ENCODE assay signal across 19 mouse cellular contexts in genomic region chr15:62191641-62192040, GRCm38 (mm10).
"Had no signal": no experiment of that assay in that cellular context is flagged by ENCODE, and none has a peak within 500 bp of the region (broad histone marks: within the 10 kb centered on the region; RNA-seq: fewer than 3 reads in every experiment).

No protein-coding gene starts in this region.

- H3K27ac ChIP-seq: limb, embryonic 10.5 days; limb, embryonic 13.5 days; macrophage; midbrain, embryonic 12.5 days; midbrain, embryonic 15.5 days; neural tube, embryonic 12.5 days; neural tube, embryonic 15.5 days; stomach, embryonic 15.5 days had no signal

- H3K36me3 ChIP-seq: limb, embryonic 10.5 days; limb, embryonic 13.5 days; midbrain, embryonic 12.5 days; midbrain, embryonic 15.5 days; neural tube, embryonic 12.5 days; neural tube, embryonic 15.5 days; stomach, embryonic 15.5 days had no signal

- DNase-seq: kidney, adult 18-20 months; kidney, adult 9 months; kidney, postnatal 14 days; kidney, postnatal 4 days; lung, embryonic 14.5 days; right cerebral cortex, postnatal 4 days; spleen, adult 18-20 months; thymus, postnatal 25 days had no signal

- H3K27me3 ChIP-seq: limb, embryonic 13.5 days; midbrain, embryonic 12.5 days; midbrain, embryonic 15.5 days; neural tube, embryonic 12.5 days; neural tube, embryonic 15.5 days; stomach, embryonic 15.5 days had no signal

- H3K4me2 ChIP-seq: limb, embryonic 13.5 days; lung, embryonic 14.5 days; midbrain, embryonic 12.5 days; midbrain, embryonic 15.5 days; neural tube, embryonic 12.5 days; neural tube, embryonic 15.5 days; stomach, embryonic 15.5 days had no signal

- ATAC-seq: inflammation-experienced regulatory T-cells, adult 6 months; intestine, embryonic 16.5 days; lung, postnatal 0 days; midbrain, embryonic 15.5 days had no signal

- H3K9ac ChIP-seq: limb, embryonic 13.5 days; lung, embryonic 14.5 days; midbrain, embryonic 12.5 days; midbrain, embryonic 15.5 days; neural tube, embryonic 12.5 days; neural tube, embryonic 15.5 days; stomach, embryonic 15.5 days had no signal

- H3K4me1 ChIP-seq: limb, embryonic 10.5 days; midbrain, embryonic 12.5 days; midbrain, embryonic 15.5 days; neural tube, embryonic 12.5 days; neural tube, embryonic 15.5 days; stomach, embryonic 15.5 days had no signal

- H3K4me3 ChIP-seq: limb, embryonic 10.5 days; limb, embryonic 13.5 days; midbrain, embryonic 12.5 days; midbrain, embryonic 15.5 days; neural tube, embryonic 12.5 days; neural tube, embryonic 15.5 days; stomach, embryonic 15.5 days had no signal

- H3K9me3 ChIP-seq: limb, embryonic 10.5 days; limb, embryonic 13.5 days; midbrain, embryonic 12.5 days; midbrain, embryonic 15.5 days; neural tube, embryonic 12.5 days; neural tube, embryonic 15.5 days; stomach, embryonic 15.5 days had no signal
